In the genomic region with DNA sequence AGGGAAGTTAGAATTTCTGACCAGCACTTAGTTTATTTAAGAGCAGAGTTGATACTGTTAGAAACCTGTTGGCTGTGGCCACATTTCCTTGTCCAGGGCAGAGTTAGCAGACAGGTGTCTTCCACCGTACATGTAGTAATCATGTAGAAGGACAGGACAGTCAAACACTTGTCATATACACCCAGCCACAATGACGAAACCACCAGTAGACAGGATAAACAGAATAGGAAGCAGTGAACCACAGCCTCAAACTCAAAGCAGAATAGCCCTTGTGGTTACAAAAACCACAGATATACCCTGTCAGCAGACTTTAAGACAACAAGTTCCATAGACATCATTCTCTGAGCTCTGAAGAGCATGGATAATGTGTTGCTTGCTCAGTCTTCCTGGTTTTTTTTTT, we compare ENCODE assay signal across 19 mouse cellular contexts. TPM values are rescaled to one million over a fixed set of nuclear protein-coding genes. Genes with fewer than 3 reads are reported as not detected.
DNase-seq lines count a peak whose midpoint lies in the region; ATAC-seq and TF ChIP-seq lines count a peak whose summit lies in the region.
"Had no signal": no experiment of that assay in that cellular context is flagged by ENCODE, and none has a peak within 500 bp of the region (broad histone marks: within the 10 kb centered on the region; RNA-seq: fewer than 3 reads in every experiment).

No protein-coding gene starts in this region.

- DNase-seq in 416B (ENCODE audit: low read depth) = peak; percentile 95
- peak; percentile 46 for DNase-seq in CD4-positive helper T cell, adult 2 months (ENCODE audit: low read depth, low spot score)
- DNase-seq in kidney, adult 18-20 months = no peak
- no peak for DNase-seq in retina, embryonic 14.5 days (ENCODE audit: low spot score)
- DNase-seq in thymus, adult 2 months = no peak
- DNase-seq: cerebellum, adult 9-11 months; gastrocnemius, postnatal 25 days; kidney, adult 2 months; midbrain, embryonic 14.5 days had no signal

- no peak for TF ChIP-seq POLR2A in thymus, adult 2 months (IDR thresholded peaks at IDR 0.05; ENCODE audit: control insufficient read depth, extremely low read depth, insufficient read depth, low read length, poor library complexity)

- 11% methylated on average over 2 of the region's 2 CpGs for WGBS in thymus, adult 2 months

- no peaks in the 10 kb centered on the region for H3K36me3 ChIP-seq in thymus, adult 2 months (ENCODE audit: control insufficient read depth, insufficient read depth, low read length)
- H3K36me3 ChIP-seq: G1E; hindbrain, embryonic 12.5 days had no signal

- no peak for TF ChIP-seq CTCF in thymus, adult 2 months (IDR thresholded peaks at IDR 0.05; ENCODE audit: borderline replicate concordance, control insufficient read depth, extremely low read depth, insufficient read depth, low read length, poor library complexity)

- H3K4me1 ChIP-seq in thymus, adult 2 months (replicated peaks; ENCODE audit: control insufficient read depth, insufficient read depth, low read length) = no peaks in the 10 kb centered on the region
- H3K4me1 ChIP-seq: hindbrain, embryonic 12.5 days had no signal

- no peak overlapping the region for H3K4me3 ChIP-seq in thymus, adult 2 months (ENCODE audit: control insufficient read depth, insufficient read depth, low read length)
- H3K4me3 ChIP-seq: hindbrain, embryonic 12.5 days had no signal

- no peaks in the 10 kb centered on the region for H3K27me3 ChIP-seq in thymus, adult 2 months (ENCODE audit: control insufficient read depth, insufficient read depth, low read length)
- H3K27me3 ChIP-seq: hindbrain, embryonic 12.5 days had no signal

- ATAC-seq in common myeloid progenitor, adult 5-6 weeks (replicated peaks; ENCODE audit: low read depth, poor library complexity, severe bottlenecking) = peak; percentile 97
- peak; percentile 75 for ATAC-seq in monocyte, adult 5-6 weeks (replicated peaks; ENCODE audit: insufficient number of reproducible peaks, low FRiP score, low TSS enrichment, poor library complexity, severe bottlenecking)

- no peak overlapping the region for H3K27ac ChIP-seq in thymus, adult 2 months (ENCODE audit: control insufficient read depth, insufficient read depth, low read length)
- H3K27ac ChIP-seq: hindbrain, embryonic 12.5 days had no signal

RNA-seq across cellular contexts. Expression of gene Ccdc54, which starts 41.6 kb away (rescaled TPM):
- total RNA-seq in common myeloid progenitor, adult 5-6 weeks (2017) = 0.69 TPM in 1 of 2 replicates, not detected in the other
- total RNA-seq in monocyte, adult 5-6 weeks (2017) = not detected in 3 replicates
- polyA plus RNA-seq in thymus, adult 2 months (2012; rRNA removed) = not detected in 2 replicates
- total RNA-seq: gastrocnemius, postnatal 25 days; left cerebral cortex, adult 8-10 months had no signal
- polyA plus RNA-seq: embryonic facial prominence, embryonic 11.5 days; G1E; heart, embryonic 14.5 days; hindbrain, embryonic 12.5 days; kidney, adult 2 months; limb, embryonic 14.5 days; lung, embryonic 16.5 days; midbrain, embryonic 14.5 days; neural tube, embryonic 14.5 days had no signal

Comparison
In these comparisons a context has a peak if more than half of its experiments do, and no peak if none do; other contexts are left out.
1. DNase-seq: peak in 416B (single experiment) and CD4-positive helper T cell, adult 2 months (single experiment); none in kidney, adult 18-20 months (single experiment), retina, embryonic 14.5 days (single experiment) and thymus, adult 2 months (single experiment).